17 mouse cellular contexts compared by ENCODE assay signal in genomic region chr10:67073577-67073976, GRCm38 (mm10).
"Had no signal": no experiment of that assay in that cellular context is flagged by ENCODE, and none has a peak within 500 bp of the region (broad histone marks: within the 10 kb centered on the region; RNA-seq: fewer than 3 reads in every experiment).

No protein-coding gene starts in this region.

- H3K4me1 ChIP-seq: stomach, embryonic 15.5 days had no signal

- DNase-seq: retina, postnatal 1 day; right cerebral cortex, adult 18-20 months; right cerebral cortex, postnatal 14 days; right cerebral cortex, postnatal 25 days; right cerebral cortex, postnatal 4 days; spleen, adult 18-20 months; thymus, adult 18-20 months; thymus, adult 2 months; thymus, postnatal 14 days; thymus, postnatal 25 days; thymus, postnatal 36 days; thymus, postnatal 4 days had no signal

- H3K4me3 ChIP-seq: neural tube, embryonic 12.5 days; neural tube, embryonic 13.5 days; neural tube, embryonic 15.5 days; stomach, embryonic 15.5 days had no signal

- H3K27me3 ChIP-seq: neural tube, embryonic 12.5 days; neural tube, embryonic 13.5 days; neural tube, embryonic 15.5 days; stomach, embryonic 15.5 days had no signal

- H3K9ac ChIP-seq: neural tube, embryonic 12.5 days; neural tube, embryonic 13.5 days; neural tube, embryonic 15.5 days; stomach, embryonic 15.5 days had no signal

- H3K4me2 ChIP-seq: neural tube, embryonic 12.5 days; neural tube, embryonic 13.5 days; neural tube, embryonic 15.5 days; stomach, embryonic 15.5 days had no signal

- H3K36me3 ChIP-seq: neural tube, embryonic 12.5 days; neural tube, embryonic 13.5 days; neural tube, embryonic 15.5 days; stomach, embryonic 15.5 days had no signal

- H3K27ac ChIP-seq: neural tube, embryonic 12.5 days; neural tube, embryonic 13.5 days; neural tube, embryonic 15.5 days; stomach, embryonic 15.5 days; stomach, postnatal 0 days had no signal

- H3K9me3 ChIP-seq: neural tube, embryonic 12.5 days; neural tube, embryonic 13.5 days; neural tube, embryonic 15.5 days; stomach, embryonic 15.5 days had no signal
